Mouse (Mus musculus) heart, adult 2 months (tissue): ENCODE data around the gene Avpi1.

ENCODE experiments used
- CTCF ChIP-seq: fragments of 200-600 bp; IDR thresholded peaks from 2 replicates; pipeline ENCODE4 v1.8.1; 2022; ENCODE audit warnings: antibody characterized with exemption, mild to moderate bottlenecking, moderate library complexity
- POLR2A ChIP-seq: fragments of 200-500 bp; IDR thresholded peaks from 2 replicates; pipeline ENCODE4 v1.6.1; 2011; ENCODE audit warnings: mild to moderate bottlenecking, low read depth, low read length, control low read depth; ENCODE audit not compliant: insufficient read depth

DNA sequence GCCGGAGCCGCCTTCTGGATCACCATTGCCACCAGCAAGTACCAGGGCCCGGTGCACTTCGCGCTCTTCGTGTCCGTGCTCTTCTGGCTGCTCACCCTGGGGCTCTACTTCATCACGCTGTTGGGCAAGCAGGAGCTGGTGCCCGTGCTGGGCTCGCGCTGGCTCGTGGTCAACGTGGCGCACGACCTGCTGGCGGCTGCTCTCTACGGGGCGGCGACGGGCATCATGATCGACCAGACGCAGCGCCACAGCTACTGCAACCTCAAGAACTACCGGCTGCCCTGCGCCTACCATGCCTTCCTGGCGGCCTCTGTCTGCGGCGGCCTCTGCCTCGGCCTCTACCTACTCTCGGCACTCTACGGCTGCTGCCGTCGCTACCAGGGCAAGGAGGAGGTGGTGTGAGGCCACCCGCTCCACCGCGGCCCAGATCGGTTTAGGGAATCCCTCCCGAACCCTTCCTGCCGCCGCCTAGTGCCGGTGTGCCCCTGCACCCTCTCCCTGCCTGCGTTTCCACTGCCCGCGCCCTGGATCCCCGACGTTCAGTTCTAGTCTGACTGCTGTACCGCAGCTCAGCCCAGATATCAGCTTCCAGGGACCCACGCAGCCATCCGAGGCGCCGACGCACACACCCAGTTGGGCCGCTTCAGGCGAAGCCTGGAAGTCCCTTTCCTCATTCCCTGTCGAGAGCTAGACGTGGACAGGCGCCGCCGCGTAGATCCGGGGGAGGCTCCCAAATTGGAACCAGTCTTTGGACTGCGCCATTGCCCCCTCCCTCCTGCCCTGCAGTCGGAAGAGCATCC is 19.1 kb upstream of the Avpi1 start:
- TF ChIP-seq POLR2A (peak; percentile 77), CTCF (peak; percentile 1; the same call in 1 of the 2 replicates)
